Mouse (Mus musculus): ENCODE measurements around the gene Tspan4.
A peak's percentile ranks its signal among the peaks of the same experiment; 100 is the strongest.

DNA sequence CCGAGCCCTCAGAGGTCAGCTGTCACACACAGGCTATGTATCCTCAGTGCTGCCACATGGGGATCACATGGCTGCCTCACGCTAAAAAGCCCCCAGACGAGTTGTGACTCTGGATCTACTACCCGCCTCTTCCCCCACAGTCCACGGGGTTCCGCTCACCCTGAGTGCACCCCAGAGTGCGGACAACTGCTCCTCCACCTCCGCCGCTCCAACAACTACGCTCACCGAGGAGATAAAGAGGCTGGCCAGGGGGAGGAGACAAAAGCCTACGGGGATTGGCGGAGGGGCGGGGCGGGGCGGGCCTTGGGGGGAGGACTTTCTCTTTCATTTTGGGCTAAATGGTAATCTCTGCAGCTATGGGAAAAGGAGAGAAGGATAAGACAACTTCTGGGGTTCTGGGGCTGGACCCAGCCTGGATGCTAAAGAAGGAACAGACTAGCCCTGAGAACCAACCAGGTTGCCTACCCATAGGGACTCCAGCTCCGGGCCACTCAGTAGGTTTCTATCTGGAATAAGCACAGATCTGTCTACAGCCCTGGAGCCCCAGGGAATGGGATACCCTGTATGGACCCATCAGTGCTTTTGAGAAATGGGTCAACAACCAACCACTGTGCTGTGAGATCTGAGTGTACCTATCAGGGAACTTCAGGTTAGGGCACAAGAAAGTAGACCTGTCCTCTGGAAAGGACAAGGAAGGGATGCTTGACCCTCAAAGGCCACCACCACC lies 39.7 kb upstream of the Tspan4 start:
- TF ChIP-seq CTCF (IDR thresholded peaks at IDR 0.05; ENCODE audit: extremely low read depth, insufficient read length, insufficient replicate concordance, low read depth, low read length), result no peak
- peak; percentile 92 for TF ChIP-seq POLR2A (IDR thresholded peaks at IDR 0.05; ENCODE audit: low read depth, low read length)

Measured in small intestine, adult 2 months (tissue).